Mouse (Mus musculus) forebrain, postnatal 0 days (tissue): ENCODE results near the gene Hspa2. TPM values are rescaled to one million over a fixed set of nuclear protein-coding genes. Genes with fewer than 3 reads are reported as not detected.
A peak's percentile ranks its signal among the peaks of the same experiment; 100 is the strongest.

Source experiments
- ATAC-seq: fragments of 200-750 bp; cut with Nextera tagmentation; 2 replicates; pipeline ENCODE4 v1.8.0; 2017; ENCODE audit warnings: mild to moderate bottlenecking, moderate library complexity
- DNase-seq: peaks from one replicate; pipeline ENCODE4 v3.0.0-alpha.2; 2015
- H3K27ac ChIP-seq: fragments of 300-500 bp; sonication (generic); 2 replicates; pipeline ENCODE4 v1.5.1; 2014; ENCODE audit warnings: low read depth, mild to moderate bottlenecking, antibody characterized with exemption, low read length, moderate library complexity, mixed read lengths
- H3K27me3 ChIP-seq: fragments of 300-500 bp; sonication (generic); 2 replicates; pipeline ENCODE4 v1.6.1; 2014; ENCODE audit warnings: mild to moderate bottlenecking, low read length, mixed read lengths; ENCODE audit not compliant: insufficient read depth
- H3K36me3 ChIP-seq: fragments of 300-500 bp; sonication (generic); 2 replicates; pipeline ENCODE4 v1.6.1; 2014; ENCODE audit warnings: mild to moderate bottlenecking, moderate library complexity; ENCODE audit not compliant: insufficient read depth
- H3K4me1 ChIP-seq: fragments of 300-500 bp; sonication (generic); 2 replicates; pipeline ENCODE4 v1.6.1; 2014; ENCODE audit warnings: antibody characterized with exemption; ENCODE audit not compliant: insufficient read depth
- H3K4me2 ChIP-seq: fragments of 300-500 bp; sonication (generic); 2 replicates; pipeline ENCODE4 v1.6.1; 2014; ENCODE audit warnings: low read depth, mild to moderate bottlenecking, moderate library complexity
- H3K4me3 ChIP-seq: fragments of 300-500 bp; sonication (generic); 2 replicates; pipeline ENCODE4 v1.5.1; 2014; ENCODE audit warnings: low read depth, low read length, mixed read lengths
- H3K9ac ChIP-seq: fragments of 300-500 bp; sonication (generic); 2 replicates; pipeline ENCODE4 v1.6.1; 2014; ENCODE audit warnings: mild to moderate bottlenecking
- H3K9me3 ChIP-seq: fragments of 300-500 bp; sonication (generic); 2 replicates; pipeline ENCODE4 v1.6.1; 2016; ENCODE audit warnings: low read length
- CTCF ChIP-seq: sonication (generic); IDR thresholded peaks from 2 replicates; pipeline ENCODE4 v1.5.1; 2016; ENCODE audit warnings: antibody characterized with exemption, control low read depth, low read depth
- WGBS: fragments of 180-500 bp; shearing (Covaris S2); extraction: QIAGEN DNeasy Blood & Tissue Kit; methylation state at CpG from one replicate; pipeline ENCODE4 v1.1.7; 2014; 5-methylcytosine and 5-hydroxymethylcytosine counted together
- polyA plus RNA-seq: library from polyadenylated mRNA; unstranded; fragments of >200 nt; fragmentation: Nextera tagmentation; extraction: Ambion mirVana; gene quantifications from 2 replicates; pipeline ENCODE4 v1.2.1, GENCODE M21; 2015
- total RNA-seq: library from RNA; depleted of rRNA; stranded (reverse); fragments of >200 nt; gene quantifications from 2 replicates; pipeline ENCODE4 v1.2.3, GENCODE M21; 2014

Gene Hspa2
- total and polyA plus RNA-seq, 2 experiments from 2014 or later, result 10.6 to 11.6 TPM

GRCm38 (mm10) chr12:76401674-76402073, 2.3 kb upstream of the Hspa2 start:
- Histone ChIP-seq H3K9ac (no peak overlapping the region), H3K27me3 (peaks cover 17% of the 10 kb centered on the region), H3K36me3 (no peaks in the 10 kb centered on the region), H3K4me2 (no peak overlapping the region), H3K4me1 (peaks cover 7% of the 10 kb centered on the region; the same call in 1 of the 2 replicates), H3K27ac (no peak overlapping the region), H3K4me3 (no peak overlapping the region), H3K9me3 (no peaks in the 10 kb centered on the region)
- no peak; the same call in 1 of the 2 replicates for TF ChIP-seq CTCF
- 55% methylated on average over 3 of the region's 3 CpGs for WGBS
- DNase-seq (no peak), ATAC-seq (no peak)

GRCm38 (mm10) chr12:76402991-76403885, 738 bp upstream of the Hspa2 start:
- H3K27me3 ChIP-seq, result peaks cover 27% of the 10 kb centered on the region
- H3K9ac ChIP-seq, result peak overlapping the region; percentile 68
- no peak; the same call in 1 of the 2 replicates for TF ChIP-seq CTCF
- H3K4me2 ChIP-seq, result peak overlapping the region; percentile 72
- no peak for DNase-seq
- H3K9me3 ChIP-seq, result no peaks in the 10 kb centered on the region
- peak overlapping the region; percentile 86 for H3K27ac ChIP-seq
- peak; percentile 80 for ATAC-seq
- 1% methylated on average over 54 of the region's 54 CpGs for WGBS
- H3K36me3 ChIP-seq, result no peaks in the 10 kb centered on the region
- H3K4me1 ChIP-seq, result peaks cover 7% of the 10 kb centered on the region; the same call in 1 of the 2 replicates
- peak overlapping the region; percentile 78 for H3K4me3 ChIP-seq

- DNase-seq, result no peak
Measured at GRCm38 (mm10) chr12:76404836-76405182, 833 bp downstream of the Hspa2 start.

GRCm38 (mm10) chr12:76405183-76405970, 1.4 kb downstream of the Hspa2 start:
- Histone ChIP-seq H3K36me3 (no peaks in the 10 kb centered on the region), H3K9ac (no peak overlapping the region), H3K4me3 (peak overlapping the region; percentile 78), H3K4me1 (peaks cover 7% of the 10 kb centered on the region; the same call in 1 of the 2 replicates), H3K27ac (no peak overlapping the region), H3K27me3 (peaks cover 27% of the 10 kb centered on the region), H3K9me3 (no peaks in the 10 kb centered on the region), H3K4me2 (peak overlapping the region; percentile 72)
- DNase-seq, result peak; percentile 53
- 5% methylated on average over 64 of the region's 64 CpGs for WGBS
- 0 out of 2 replicates have a peak, but pooled peaks have one; percentile 1 for TF ChIP-seq CTCF
- no peak for ATAC-seq

More at GRCm38 (mm10) chr12:76404836-76405182, 833 bp downstream of the Hspa2 start:
- peak overlapping the region; percentile 78 for H3K4me3 ChIP-seq
- H3K4me2 ChIP-seq, result peak overlapping the region; percentile 72
- H3K9me3 ChIP-seq, result no peaks in the 10 kb centered on the region
- peaks cover 27% of the 10 kb centered on the region for H3K27me3 ChIP-seq
- WGBS, result 7% methylated on average over 20 of the region's 20 CpGs
- peaks cover 7% of the 10 kb centered on the region; the same call in 1 of the 2 replicates for H3K4me1 ChIP-seq
- no peak for ATAC-seq
- no peak overlapping the region for H3K9ac ChIP-seq
- no peaks in the 10 kb centered on the region for H3K36me3 ChIP-seq
- TF ChIP-seq CTCF, result no peak
- no peak overlapping the region for H3K27ac ChIP-seq

- Histone ChIP-seq H3K4me3 (peak overlapping the region; percentile 78; the same call in 1 of the 2 replicates), H3K4me2 (peak overlapping the region; percentile 72; the same call in 1 of the 2 replicates), H3K4me1 (peaks cover 7% of the 10 kb centered on the region; the same call in 1 of the 2 replicates), H3K9me3 (no peaks in the 10 kb centered on the region), H3K27ac (no peak overlapping the region), H3K36me3 (no peaks in the 10 kb centered on the region), H3K27me3 (peaks cover 27% of the 10 kb centered on the region), H3K9ac (no peak overlapping the region)
- WGBS, result 4% methylated on average over 23 of the region's 23 CpGs
- TF ChIP-seq CTCF, result no peak
- ATAC-seq (no peak), DNase-seq (peak; percentile 25)
Measured at GRCm38 (mm10) chr12:76405971-76406370, 2.0 kb downstream of the Hspa2 start.

GRCm38 (mm10) chr12:76407184-76407583, 3.2 kb downstream of the Hspa2 start:
- 37% methylated on average over 1 of the region's 1 CpGs for WGBS
- Histone ChIP-seq H3K4me1 (peaks cover 7% of the 10 kb centered on the region; the same call in 1 of the 2 replicates), H3K9ac (no peak overlapping the region), H3K27ac (no peak overlapping the region), H3K27me3 (peaks cover 27% of the 10 kb centered on the region), H3K4me3 (no peak overlapping the region), H3K36me3 (no peaks in the 10 kb centered on the region), H3K4me2 (no peak overlapping the region), H3K9me3 (no peaks in the 10 kb centered on the region)
- DNase-seq, result no peak
- no peak for TF ChIP-seq CTCF
- no peak for ATAC-seq
